In the genomic region with DNA sequence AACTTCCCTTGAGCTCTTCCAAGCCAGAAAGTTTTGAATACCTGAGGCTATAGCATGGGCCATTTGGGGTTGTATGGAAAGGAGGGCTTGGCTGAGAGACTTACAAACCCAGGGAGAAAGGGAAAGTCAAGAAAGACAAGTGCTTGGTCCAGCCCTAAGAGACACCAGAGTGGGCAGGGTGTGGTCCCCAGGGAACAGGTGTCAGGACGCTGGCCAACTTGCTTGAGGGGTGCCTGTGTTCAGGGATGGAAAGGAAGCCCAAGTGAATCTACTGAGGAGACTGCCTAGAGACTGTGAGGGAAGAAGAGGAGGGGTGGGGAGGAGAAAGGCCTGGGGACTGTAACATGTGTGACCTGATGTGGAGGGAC, we compare ENCODE assay signal across 8 mouse cellular contexts.
DNase-seq lines count a peak whose midpoint lies in the region; ATAC-seq and TF ChIP-seq lines count a peak whose summit lies in the region.

No protein-coding gene starts in this region.

- no peaks in the 10 kb centered on the region for H3K9me3 ChIP-seq in limb, embryonic 15.5 days
- no peaks in the 10 kb centered on the region for H3K9me3 ChIP-seq in stomach, embryonic 15.5 days

- TF ChIP-seq POLR2A in heart, adult 2 months (IDR thresholded peaks at IDR 0.05; ENCODE audit: insufficient read depth, low read depth, low read length) = no peak
- no peak for TF ChIP-seq POLR2A in spleen, adult 2 months (IDR thresholded peaks at IDR 0.05; ENCODE audit: low read depth, low read length)

- H3K27ac ChIP-seq in heart, adult 2 months = peak overlapping the region; percentile 90
- no peak overlapping the region for H3K27ac ChIP-seq in spleen, adult 2 months (ENCODE audit: insufficient read depth, low read length)
- H3K27ac ChIP-seq in limb, embryonic 15.5 days = no peak overlapping the region
- H3K27ac ChIP-seq in stomach, embryonic 15.5 days = peak overlapping the region; percentile 86

- ATAC-seq in limb, embryonic 15.5 days (ENCODE audit: insufficient number of reproducible peaks, low FRiP score, low TSS enrichment, low read depth) = no peak
- ATAC-seq in stomach, embryonic 15.5 days (ENCODE audit: insufficient read depth, low FRiP score, low read depth) = no peak

- H3K9ac ChIP-seq in heart, adult 2 months (ENCODE audit: low read depth, low read length) = peak overlapping the region; percentile 52; the same call in 1 of the 2 replicates
- no peak overlapping the region for H3K9ac ChIP-seq in limb, embryonic 15.5 days
- H3K9ac ChIP-seq in stomach, embryonic 15.5 days = no peak overlapping the region

- H3K4me3 ChIP-seq in heart, adult 2 months = peak overlapping the region; percentile 81
- peak overlapping the region; percentile 78; the same call in 1 of the 2 replicates for H3K4me3 ChIP-seq in spleen, adult 2 months (ENCODE audit: extremely low read depth, insufficient read depth, insufficient read length)
- peak overlapping the region; percentile 65 for H3K4me3 ChIP-seq in limb, embryonic 15.5 days
- peak overlapping the region; percentile 70 for H3K4me3 ChIP-seq in stomach, embryonic 15.5 days (replicated peaks)

- no peaks in the 10 kb centered on the region for H3K27me3 ChIP-seq in heart, adult 2 months (ENCODE audit: control insufficient read depth, insufficient read depth, low read length)
- H3K27me3 ChIP-seq in spleen, adult 2 months (ENCODE audit: control insufficient read depth, insufficient read depth, low read length) = no peaks in the 10 kb centered on the region
- H3K27me3 ChIP-seq in limb, embryonic 15.5 days = peaks cover 87% of the 10 kb centered on the region
- H3K27me3 ChIP-seq in stomach, embryonic 15.5 days (replicated peaks) = peaks cover 27% of the 10 kb centered on the region

- no peak for DNase-seq in heart, adult 2 months
- DNase-seq in heart, postnatal 25 days (ENCODE audit: low spot score) = no peak
- no peak for DNase-seq in spleen, adult 2 months (ENCODE audit: low read depth in 1 of 2, low spot score in 2 of 2)
- DNase-seq in spleen, adult 18-20 months = no peak
- no peak for DNase-seq in right cerebral cortex, postnatal 14 days
- no peak for DNase-seq in kidney, postnatal 10 days

- peaks cover 12% of the 10 kb centered on the region for H3K4me1 ChIP-seq in heart, adult 2 months (ENCODE audit: control insufficient read depth, insufficient read depth, low read length)
- H3K4me1 ChIP-seq in spleen, adult 2 months (ENCODE audit: control insufficient read depth, insufficient read depth, insufficient read length) = peaks cover 9% of the 10 kb centered on the region; the same call in 1 of the 2 replicates
- H3K4me1 ChIP-seq in limb, embryonic 15.5 days = peaks cover 14% of the 10 kb centered on the region
- peaks cover 36% of the 10 kb centered on the region for H3K4me1 ChIP-seq in stomach, embryonic 15.5 days

- intact Hi-C loops in heart, adult 2 months (cut with DNase I) = loop anchor here (5.0 kb wide), 1 partner anchor 158 kb away; no protein-coding TSS in a partner anchor
- intact Hi-C loops in heart, postnatal 25 days (cut with DNase I) = loop anchor here (2.0 to 5.0 kb wide), 4 partner anchors 17 to 172 kb away; no protein-coding TSS in a partner anchor

- peak overlapping the region; percentile 95 for H3K4me2 ChIP-seq in limb, embryonic 15.5 days
- H3K4me2 ChIP-seq in stomach, embryonic 15.5 days = peak overlapping the region; percentile 98

- no peak for TF ChIP-seq EP300 in heart, adult 2 months (IDR thresholded peaks at IDR 0.05; ENCODE audit: insufficient read depth, low read depth, low read length)

- H3K79me2 ChIP-seq in heart, adult 2 months (replicated peaks; ENCODE audit: control insufficient read depth, insufficient read depth, low read length) = peaks cover 7% of the 10 kb centered on the region; the same call in 1 of the 2 replicates

- no peak for TF ChIP-seq CTCF in heart, adult 2 months (IDR thresholded peaks at IDR 0.05)
- no peak for TF ChIP-seq CTCF in spleen, adult 2 months (IDR thresholded peaks at IDR 0.05; ENCODE audit: extremely low read depth, insufficient read depth, insufficient read length, insufficient replicate concordance)

- WGBS in heart, adult 2 months = 25% methylated on average over 1 of the region's 1 CpGs
- 55% methylated on average over 1 of the region's 1 CpGs for WGBS in spleen, adult 2 months
- 12% methylated on average over 1 of the region's 1 CpGs for WGBS in limb, embryonic 15.5 days
- WGBS in stomach, embryonic 15.5 days = 28% methylated on average over 1 of the region's 1 CpGs

- peaks cover 5% of the 10 kb centered on the region; the same call in 1 of the 2 replicates for H3K36me3 ChIP-seq in heart, adult 2 months (ENCODE audit: control insufficient read depth, insufficient read depth, low read length)
- H3K36me3 ChIP-seq in spleen, adult 2 months (ENCODE audit: control insufficient read depth, insufficient read depth, low read length) = no peaks in the 10 kb centered on the region
- H3K36me3 ChIP-seq in limb, embryonic 15.5 days = no peaks in the 10 kb centered on the region
- H3K36me3 ChIP-seq in stomach, embryonic 15.5 days = no peaks in the 10 kb centered on the region

Comparison
In these comparisons a context has a peak if more than half of its experiments do, and no peak if none do; other contexts are left out.
1. H3K27ac ChIP-seq: peak in heart, adult 2 months (single experiment) and stomach, embryonic 15.5 days (single experiment); none in spleen, adult 2 months (single experiment) and limb, embryonic 15.5 days (single experiment).
2. Peak in every context shown above with its lines, with median percentiles within 50 percentile points of each other: H3K4me3 ChIP-seq.